Mouse (Mus musculus) testis, adult 2 months (tissue): ENCODE measurements around the gene Ak2.

Source experiments
- CTCF ChIP-seq: fragments of 200-500 bp; IDR thresholded peaks from 2 replicates; pipeline ENCODE4 v1.5.1; 2012; ENCODE audit warnings: low read depth, mild to moderate bottlenecking, inconsistent platforms, low read length, moderate library complexity; ENCODE audit not compliant: control insufficient read depth, insufficient read depth, insufficient replicate concordance
- POLR2A ChIP-seq: fragments of 200-500 bp; IDR thresholded peaks from 2 replicates; pipeline ENCODE4 v1.6.1; 2012; ENCODE audit warnings: low read depth, mild to moderate bottlenecking, inconsistent platforms, low read length, moderate library complexity; ENCODE audit not compliant: control insufficient read depth

DNA sequence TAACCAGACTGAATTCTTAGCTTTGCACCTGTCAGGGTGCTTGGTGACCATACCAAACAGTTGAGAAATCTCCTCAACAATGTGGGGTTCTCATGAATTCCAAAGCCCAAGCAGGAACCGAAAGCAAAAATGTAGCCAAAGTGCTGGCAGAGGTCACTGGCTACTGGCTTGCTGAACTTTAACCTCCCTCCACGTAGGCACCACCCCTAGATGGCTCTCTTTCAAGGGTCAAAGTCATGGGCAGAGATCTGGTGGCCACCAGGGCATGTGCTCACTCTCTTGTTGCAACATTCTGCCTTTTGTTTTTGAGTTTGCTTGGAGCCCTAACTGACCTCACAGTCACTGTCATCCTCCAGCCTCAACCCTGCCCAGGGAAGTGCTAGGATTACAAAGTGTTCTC is 8.1 kb upstream of the Ak2 start:
- TF ChIP-seq CTCF = no peak
- no peak for TF ChIP-seq POLR2A
